Mouse (Mus musculus): ENCODE data around the gene Lipa. TPM values are rescaled to one million over a fixed set of nuclear protein-coding genes. Genes with fewer than 3 reads are reported as not detected.

Gene Lipa
- total and polyA plus RNA-seq, 2 experiments from 2014 or later: 18.9 to 20.3 TPM

- Histone ChIP-seq H3K36me3 (ENCODE audit: insufficient read depth, low read length) (no peaks in the 10 kb centered on the region), H3K9ac (replicated peaks; ENCODE audit: low read length) (no peak overlapping the region), H3K4me2 (ENCODE audit: low read depth, low read length) (no peak overlapping the region), H3K4me1 (ENCODE audit: insufficient read depth, low read length) (no peaks in the 10 kb centered on the region), H3K4me3 (ENCODE audit: low read length) (no peak overlapping the region), H3K27me3 (ENCODE audit: insufficient read depth, low read length) (no peaks in the 10 kb centered on the region), H3K9me3 (ENCODE audit: low read length) (no peaks in the 10 kb centered on the region), H3K27ac (no peak overlapping the region)
- TF ChIP-seq CTCF (IDR thresholded peaks at IDR 0.05; ENCODE audit: low read depth): no peak
- 89% methylated on average over 3 of the region's 3 CpGs for WGBS
- DNase-seq (ENCODE audit: low spot score) (no peak), ATAC-seq (no peak)
Observed at GRCm38 (mm10) chr19:34517197-34517596, 10.1 kb downstream of the Lipa start.

GRCm38 (mm10) chr19:34516346-34516745 lies 10.9 kb downstream of the Lipa start:
- H3K4me1 ChIP-seq (ENCODE audit: insufficient read depth, low read length): no peaks in the 10 kb centered on the region
- ATAC-seq: no peak
- WGBS: 83% methylated on average over 2 of the region's 2 CpGs
- H3K27me3 ChIP-seq (ENCODE audit: insufficient read depth, low read length): no peaks in the 10 kb centered on the region
- no peak for TF ChIP-seq CTCF (IDR thresholded peaks at IDR 0.05; ENCODE audit: low read depth)
- H3K4me3 ChIP-seq (ENCODE audit: low read length): no peak overlapping the region
- H3K36me3 ChIP-seq (ENCODE audit: insufficient read depth, low read length): no peaks in the 10 kb centered on the region
- no peak overlapping the region for H3K9ac ChIP-seq (replicated peaks; ENCODE audit: low read length)
- no peak for DNase-seq (ENCODE audit: low spot score)
- H3K27ac ChIP-seq: no peak overlapping the region
- H3K9me3 ChIP-seq (ENCODE audit: low read length): no peaks in the 10 kb centered on the region
- no peak overlapping the region for H3K4me2 ChIP-seq (ENCODE audit: low read depth, low read length)

GRCm38 (mm10) chr19:34515681-34516080 lies 11.6 kb downstream of the Lipa start:
- TF ChIP-seq CTCF (IDR thresholded peaks at IDR 0.05; ENCODE audit: low read depth): no peak
- H3K4me2 ChIP-seq (ENCODE audit: low read depth, low read length): no peak overlapping the region
- no peaks in the 10 kb centered on the region for H3K27me3 ChIP-seq (ENCODE audit: insufficient read depth, low read length)
- no peaks in the 10 kb centered on the region for H3K9me3 ChIP-seq (ENCODE audit: low read length)
- DNase-seq (ENCODE audit: low spot score) (no peak), ATAC-seq (no peak)
- no peak overlapping the region for H3K4me3 ChIP-seq (ENCODE audit: low read length)
- H3K9ac ChIP-seq (replicated peaks; ENCODE audit: low read length): no peak overlapping the region
- H3K36me3 ChIP-seq (ENCODE audit: insufficient read depth, low read length): no peaks in the 10 kb centered on the region
- WGBS: 79% methylated on average over 3 of the region's 3 CpGs
- no peak overlapping the region for H3K27ac ChIP-seq
- no peaks in the 10 kb centered on the region for H3K4me1 ChIP-seq (ENCODE audit: insufficient read depth, low read length)

GRCm38 (mm10) chr19:34511528-34511927 lies 15.7 kb downstream of the Lipa start:
- H3K27ac ChIP-seq: no peak overlapping the region
- H3K9me3 ChIP-seq (ENCODE audit: low read length): no peaks in the 10 kb centered on the region
- WGBS: 65% methylated on average over 8 of the region's 8 CpGs
- ATAC-seq (no peak), DNase-seq (ENCODE audit: low spot score) (no peak)
- H3K4me2 ChIP-seq (ENCODE audit: low read depth, low read length): no peak overlapping the region
- H3K9ac ChIP-seq (replicated peaks; ENCODE audit: low read length): no peak overlapping the region
- no peak overlapping the region for H3K4me3 ChIP-seq (ENCODE audit: low read length)
- no peaks in the 10 kb centered on the region for H3K27me3 ChIP-seq (ENCODE audit: insufficient read depth, low read length)
- TF ChIP-seq CTCF (IDR thresholded peaks at IDR 0.05; ENCODE audit: low read depth): no peak
- H3K36me3 ChIP-seq (ENCODE audit: insufficient read depth, low read length): peaks cover 4% of the 10 kb centered on the region; the same call in 1 of the 2 replicates
- H3K4me1 ChIP-seq (ENCODE audit: insufficient read depth, low read length): no peaks in the 10 kb centered on the region

- WGBS: 88% methylated on average over 5 of the region's 5 CpGs
- no peaks in the 10 kb centered on the region for H3K27me3 ChIP-seq (ENCODE audit: insufficient read depth, low read length)
- H3K4me1 ChIP-seq (ENCODE audit: insufficient read depth, low read length): no peaks in the 10 kb centered on the region
- ATAC-seq (no peak), DNase-seq (ENCODE audit: low spot score) (no peak)
- TF ChIP-seq CTCF (IDR thresholded peaks at IDR 0.05; ENCODE audit: low read depth): no peak
- no peak overlapping the region for H3K27ac ChIP-seq
- no peak overlapping the region for H3K4me2 ChIP-seq (ENCODE audit: low read depth, low read length)
- H3K36me3 ChIP-seq (ENCODE audit: insufficient read depth, low read length): peaks cover 12% of the 10 kb centered on the region; the same call in 1 of the 2 replicates
- no peaks in the 10 kb centered on the region for H3K9me3 ChIP-seq (ENCODE audit: low read length)
- H3K4me3 ChIP-seq (ENCODE audit: low read length): no peak overlapping the region
- no peak overlapping the region for H3K9ac ChIP-seq (replicated peaks; ENCODE audit: low read length)
Observed at GRCm38 (mm10) chr19:34510717-34511116, 16.6 kb downstream of the Lipa start.

GRCm38 (mm10) chr19:34505161-34505721 lies 22.0 kb downstream of the Lipa start:
- Histone ChIP-seq H3K9ac (replicated peaks; ENCODE audit: low read length) (no peak overlapping the region), H3K9me3 (ENCODE audit: low read length) (no peaks in the 10 kb centered on the region), H3K4me2 (ENCODE audit: low read depth, low read length) (no peak overlapping the region), H3K4me1 (ENCODE audit: insufficient read depth, low read length) (no peaks in the 10 kb centered on the region), H3K36me3 (ENCODE audit: insufficient read depth, low read length) (peaks cover 12% of the 10 kb centered on the region; the same call in 1 of the 2 replicates), H3K27me3 (ENCODE audit: insufficient read depth, low read length) (no peaks in the 10 kb centered on the region), H3K4me3 (ENCODE audit: low read length) (no peak overlapping the region), H3K27ac (no peak overlapping the region)
- TF ChIP-seq CTCF (IDR thresholded peaks at IDR 0.05; ENCODE audit: low read depth): no peak
- DNase-seq (ENCODE audit: low spot score) (no peak), ATAC-seq (no peak)
- 93% methylated on average over 12 of the region's 12 CpGs for WGBS

GRCm38 (mm10) chr19:34500763-34501162 lies 26.5 kb downstream of the Lipa start:
- ATAC-seq (peak; percentile 56), DNase-seq (ENCODE audit: low spot score) (peak; percentile 51)
- Histone ChIP-seq H3K9ac (replicated peaks; ENCODE audit: low read length) (no peak overlapping the region), H3K4me1 (ENCODE audit: insufficient read depth, low read length) (no peaks in the 10 kb centered on the region), H3K36me3 (ENCODE audit: insufficient read depth, low read length) (0 out of 2 replicates have a peak, but pooled peaks cover under 1% of the 10 kb centered on the region), H3K27ac (no peak overlapping the region), H3K4me2 (ENCODE audit: low read depth, low read length) (no peak overlapping the region), H3K4me3 (ENCODE audit: low read length) (no peak overlapping the region), H3K9me3 (ENCODE audit: low read length) (no peaks in the 10 kb centered on the region), H3K27me3 (ENCODE audit: insufficient read depth, low read length) (no peaks in the 10 kb centered on the region)
- peak; percentile 68 for TF ChIP-seq CTCF (IDR thresholded peaks at IDR 0.05; ENCODE audit: low read depth)
- 41% methylated on average over 4 of the region's 4 CpGs for WGBS
